Mouse (Mus musculus): ENCODE results near the gene Usp20. TPM values are rescaled to one million over a fixed set of nuclear protein-coding genes. Genes with fewer than 3 reads are reported as not detected.
A peak's percentile ranks its signal among the peaks of the same experiment; 100 is the strongest.

Usp20 gene
- polyA plus RNA-seq, 1 experiment = 8.0 TPM

DNA sequence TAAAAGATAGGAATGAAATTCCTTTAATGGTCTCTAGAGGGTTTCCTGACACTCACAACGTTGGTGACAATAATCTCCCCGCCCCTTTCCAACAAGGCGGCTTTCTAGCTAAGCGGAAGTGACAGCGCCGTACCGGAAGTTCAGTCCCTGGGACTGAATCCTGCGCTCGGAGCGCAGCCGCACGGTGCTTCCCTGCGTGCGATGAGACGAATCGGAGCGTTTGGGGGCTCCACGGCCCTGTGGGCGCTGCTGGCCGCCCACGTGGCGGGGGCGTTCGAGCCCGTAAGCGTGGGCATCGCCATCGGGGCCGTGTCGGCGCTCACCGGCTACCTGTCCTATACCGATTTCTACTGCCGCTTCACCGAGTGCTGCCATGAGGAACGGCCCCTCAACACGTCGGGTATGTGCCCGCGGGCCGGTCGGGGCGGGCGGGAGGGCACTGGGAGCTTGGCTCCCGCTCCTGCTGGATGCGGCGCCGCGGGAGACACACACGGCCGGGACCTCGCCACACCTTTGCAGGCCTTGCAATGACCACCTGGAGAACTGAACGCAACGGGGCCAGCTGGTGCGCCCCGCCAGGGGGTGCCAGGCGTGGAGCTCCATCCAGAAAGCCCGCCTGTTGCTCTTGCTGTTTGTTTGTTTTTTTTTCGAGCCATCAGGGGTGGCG is 29.1 kb upstream of the Usp20 start, which contains the start of gene Tor1b:
Tor1b (plus strand) TSS at position 136 of the 667 bp plus-strand sequence.
- peaks cover 44% of the 10 kb centered on the region for H3K4me1 ChIP-seq
- H3K27me3 ChIP-seq (replicated peaks) = peaks cover 4% of the 10 kb centered on the region
- H3K4me3 ChIP-seq (replicated peaks) = peak within 1 kb of the TSS; percentile 97
- peaks cover 15% of the 10 kb centered on the region for H3K9me3 ChIP-seq
- H3K36me3 ChIP-seq (replicated peaks; ENCODE audit: low read length) = peaks cover 34% of the 10 kb centered on the region
- TF ChIP-seq GATA1 (IDR thresholded peaks at IDR 0.05; ENCODE audit: borderline replicate concordance, low read length) (no peak), FLI1 (IDR thresholded peaks at IDR 0.05; ENCODE audit: low read length) (peak; percentile 89; the same call in 1 of the 2 replicates)

DNA sequence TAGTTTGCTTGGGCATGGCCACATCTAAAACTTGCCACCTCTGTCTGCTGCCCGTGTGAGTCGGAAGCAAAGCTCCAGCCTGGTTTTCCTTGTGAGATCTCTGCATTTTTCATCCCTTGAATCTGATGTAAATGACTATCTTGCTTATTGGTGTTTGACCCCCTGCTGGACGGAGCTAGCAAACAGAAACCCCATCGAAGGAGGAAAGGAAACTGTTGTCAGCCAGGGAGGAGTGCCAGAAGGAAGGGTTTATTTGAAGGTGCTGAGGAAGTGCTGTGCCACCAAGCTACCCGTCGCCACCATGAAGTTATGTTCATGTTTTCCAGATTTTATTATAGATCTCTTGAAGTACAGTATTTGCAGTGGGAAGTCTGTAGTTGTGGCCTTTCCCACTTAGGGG is 27.3 kb upstream of the Usp20 start:
- TF ChIP-seq GATA1 (IDR thresholded peaks at IDR 0.05; ENCODE audit: borderline replicate concordance, low read length) (no peak), FLI1 (IDR thresholded peaks at IDR 0.05; ENCODE audit: low read length) (no peak)
- Histone ChIP-seq H3K9me3 (no peaks in the 10 kb centered on the region), H3K27me3 (replicated peaks) (no peaks in the 10 kb centered on the region), H3K4me3 (replicated peaks) (peak overlapping the region; percentile 97), H3K36me3 (replicated peaks; ENCODE audit: low read length) (peaks cover 53% of the 10 kb centered on the region), H3K4me1 (peaks cover 42% of the 10 kb centered on the region)

DNA sequence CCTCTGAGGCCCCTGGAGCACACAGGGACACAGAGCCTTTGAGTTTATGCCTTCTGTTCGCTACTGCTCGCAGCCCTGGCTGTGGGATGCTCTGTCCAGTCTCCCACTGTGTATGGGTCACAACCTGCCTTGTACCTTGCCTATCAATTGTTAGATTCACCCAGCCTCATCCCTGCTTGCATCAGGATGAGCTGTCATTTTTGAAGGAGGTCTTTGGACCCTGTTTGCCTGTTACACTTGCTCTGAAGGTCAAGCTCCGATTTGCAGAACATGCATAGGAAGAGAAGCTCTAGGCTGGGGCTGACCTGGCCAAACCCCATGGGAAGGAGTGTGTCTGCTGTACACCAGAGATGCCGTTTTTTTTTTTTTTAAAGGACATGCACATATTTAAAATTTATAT is 24.6 kb upstream of the Usp20 start:
- H3K9me3 ChIP-seq = no peaks in the 10 kb centered on the region
- H3K36me3 ChIP-seq (replicated peaks; ENCODE audit: low read length) = peaks cover 80% of the 10 kb centered on the region

DNA sequence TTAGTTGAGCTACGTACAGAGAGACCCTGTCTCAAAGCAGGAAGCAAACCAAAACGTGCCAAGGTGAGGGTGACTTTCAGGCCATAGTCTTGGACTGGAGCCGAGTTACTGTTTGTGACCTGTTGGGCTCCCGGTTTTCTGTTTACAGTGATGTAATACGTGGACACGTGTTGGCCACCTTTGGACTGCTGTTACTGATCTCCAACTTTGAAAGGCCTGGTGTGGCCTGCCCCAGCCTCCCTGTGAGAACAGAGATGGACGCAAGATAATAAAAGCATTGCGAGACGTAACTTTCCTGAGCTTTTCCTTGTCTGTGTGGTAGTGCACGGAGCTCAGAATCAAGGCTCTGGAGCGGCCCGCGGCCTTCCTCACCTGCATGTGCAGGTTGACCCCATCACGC is 23.4 kb upstream of the Usp20 start:
- H3K27me3 ChIP-seq (replicated peaks) = no peaks in the 10 kb centered on the region
- no peak for TF ChIP-seq GATA1 (IDR thresholded peaks at IDR 0.05; ENCODE audit: borderline replicate concordance, low read length)
- TF ChIP-seq FLI1 (IDR thresholded peaks at IDR 0.05; ENCODE audit: low read length) = no peak
- H3K4me1 ChIP-seq = peaks cover 43% of the 10 kb centered on the region
- H3K9me3 ChIP-seq = no peaks in the 10 kb centered on the region
- H3K4me3 ChIP-seq (replicated peaks) = no peak overlapping the region
- H3K36me3 ChIP-seq (replicated peaks; ENCODE audit: low read length) = peaks cover 92% of the 10 kb centered on the region

More for the DNA sequence above, 24.6 kb upstream of the Usp20 start:
- H3K4me3 ChIP-seq (replicated peaks) = no peak overlapping the region
- H3K4me1 ChIP-seq = peaks cover 39% of the 10 kb centered on the region
- H3K27me3 ChIP-seq (replicated peaks) = no peaks in the 10 kb centered on the region
- TF ChIP-seq GATA1 (IDR thresholded peaks at IDR 0.05; ENCODE audit: borderline replicate concordance, low read length) (no peak), FLI1 (IDR thresholded peaks at IDR 0.05; ENCODE audit: low read length) (no peak)

DNA sequence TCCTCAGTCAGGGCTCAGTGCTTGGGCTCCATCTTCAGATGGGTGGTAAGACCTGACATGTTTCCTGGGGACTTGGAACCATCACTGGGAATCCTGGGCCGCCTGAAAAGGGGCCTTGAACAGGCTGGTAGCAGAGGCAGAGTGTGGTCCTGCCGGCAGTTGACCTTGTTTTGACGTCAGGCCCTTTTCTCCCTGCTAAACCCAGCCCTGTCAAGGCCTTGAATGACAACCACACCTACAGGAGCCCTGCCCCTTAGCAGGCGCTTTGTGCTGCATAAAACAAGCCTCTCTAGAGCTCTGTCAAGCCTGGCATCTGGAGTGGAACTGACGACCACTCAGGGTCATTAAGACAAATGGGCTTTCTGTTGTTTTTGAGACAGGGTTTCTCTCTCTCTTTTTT is 22.2 kb upstream of the Usp20 start:
- no peak for TF ChIP-seq FLI1 (IDR thresholded peaks at IDR 0.05; ENCODE audit: low read length)
- no peak for TF ChIP-seq GATA1 (IDR thresholded peaks at IDR 0.05; ENCODE audit: borderline replicate concordance, low read length)

DNA sequence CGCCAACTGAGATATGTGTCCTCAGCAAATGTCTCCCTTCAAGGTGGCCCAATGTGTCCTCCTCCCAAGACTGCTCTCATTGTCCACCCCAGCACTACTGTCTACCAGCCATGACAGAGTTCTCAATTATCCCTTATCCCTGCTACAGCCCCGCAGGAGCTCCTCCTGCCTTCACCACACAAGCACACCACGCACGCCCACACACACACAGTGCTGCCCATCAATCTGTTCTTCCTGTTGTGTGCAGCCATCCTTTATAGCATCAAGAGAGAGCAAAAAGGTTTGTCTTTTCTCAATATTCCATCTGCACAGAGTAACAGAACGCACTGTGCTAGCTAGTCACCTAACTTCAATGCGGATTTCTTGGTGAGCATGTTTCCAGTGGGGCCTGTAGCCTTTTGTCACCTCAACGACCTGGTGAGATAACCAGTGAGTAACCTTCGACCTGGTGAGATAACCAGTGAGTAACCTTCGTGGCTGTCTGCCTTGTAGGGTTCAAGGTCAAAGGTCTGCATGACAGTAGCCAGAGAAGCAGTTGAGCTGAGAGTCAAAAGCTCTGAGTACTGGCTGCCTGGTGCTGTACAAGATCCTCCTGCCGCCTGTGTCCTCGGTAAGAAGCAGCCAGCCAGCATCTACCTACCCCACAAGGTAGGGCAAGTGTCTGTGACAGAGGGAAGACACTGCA is 19.4 kb upstream of the Usp20 start:
- H3K36me3 ChIP-seq (replicated peaks; ENCODE audit: low read length) = peaks cover 90% of the 10 kb centered on the region
- H3K4me1 ChIP-seq = peaks cover 46% of the 10 kb centered on the region
- no peak overlapping the region for H3K4me3 ChIP-seq (replicated peaks)

More for the DNA sequence above, 22.2 kb upstream of the Usp20 start:
- Histone ChIP-seq H3K4me1 (peaks cover 41% of the 10 kb centered on the region), H3K9me3 (no peaks in the 10 kb centered on the region), H3K4me3 (replicated peaks) (no peak overlapping the region), H3K27me3 (replicated peaks) (no peaks in the 10 kb centered on the region), H3K36me3 (replicated peaks; ENCODE audit: low read length) (peaks cover 100% of the 10 kb centered on the region)

DNA sequence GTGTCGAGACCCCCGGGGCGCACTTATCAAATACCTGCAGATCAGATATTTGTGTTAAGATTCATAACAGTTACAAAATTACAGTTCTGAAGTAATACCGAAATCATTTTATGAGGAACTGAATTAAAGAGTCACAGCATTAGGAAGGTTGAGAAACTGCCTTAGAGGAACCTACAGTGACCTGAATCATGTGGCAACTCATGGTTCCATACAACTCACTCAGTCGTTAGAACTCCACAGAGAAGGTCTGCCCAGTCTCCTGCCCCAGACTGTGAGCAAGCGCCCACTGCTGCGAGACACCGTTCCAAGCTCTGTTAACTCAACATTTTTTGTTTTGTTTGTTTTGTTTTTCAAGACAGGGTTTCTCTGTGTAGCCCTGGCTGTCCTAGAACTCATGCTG is 16.5 kb upstream of the Usp20 start:
- peaks cover 46% of the 10 kb centered on the region for H3K4me1 ChIP-seq
- H3K9me3 ChIP-seq = no peaks in the 10 kb centered on the region
- no peaks in the 10 kb centered on the region for H3K27me3 ChIP-seq (replicated peaks)
- TF ChIP-seq FLI1 (IDR thresholded peaks at IDR 0.05; ENCODE audit: low read length) (no peak), GATA1 (IDR thresholded peaks at IDR 0.05; ENCODE audit: borderline replicate concordance, low read length) (no peak)
- peak overlapping the region; percentile 16 for H3K4me3 ChIP-seq (replicated peaks)
- peaks cover 73% of the 10 kb centered on the region for H3K36me3 ChIP-seq (replicated peaks; ENCODE audit: low read length)

More for the DNA sequence above, 19.4 kb upstream of the Usp20 start:
- Histone ChIP-seq H3K9me3 (no peaks in the 10 kb centered on the region), H3K27me3 (replicated peaks) (no peaks in the 10 kb centered on the region)
- TF ChIP-seq GATA1 (IDR thresholded peaks at IDR 0.05; ENCODE audit: borderline replicate concordance, low read length) (no peak), FLI1 (IDR thresholded peaks at IDR 0.05; ENCODE audit: low read length) (no peak)

DNA sequence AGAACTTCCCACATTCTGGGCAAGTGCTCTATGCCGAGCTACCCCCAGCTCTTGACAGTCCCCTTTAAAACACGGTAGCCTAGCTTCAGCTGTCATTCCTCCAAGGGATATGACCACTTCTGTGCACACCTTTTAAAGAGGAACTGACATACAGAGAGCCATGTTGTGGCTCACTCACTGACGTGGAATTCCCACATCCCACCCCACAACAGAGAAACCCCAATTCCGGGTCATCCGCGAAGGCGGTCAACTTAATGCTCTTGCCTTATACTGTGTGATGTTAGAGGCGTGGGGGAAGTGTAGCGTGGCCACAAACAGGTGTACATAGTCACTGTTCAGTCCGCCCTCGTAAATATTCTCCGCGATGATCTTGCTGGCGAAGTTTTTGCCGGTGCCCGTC is 15.3 kb upstream of the Usp20 start:
- peaks cover 69% of the 10 kb centered on the region for H3K36me3 ChIP-seq (replicated peaks; ENCODE audit: low read length)
- H3K9me3 ChIP-seq = no peaks in the 10 kb centered on the region
- H3K4me1 ChIP-seq = peaks cover 46% of the 10 kb centered on the region

DNA sequence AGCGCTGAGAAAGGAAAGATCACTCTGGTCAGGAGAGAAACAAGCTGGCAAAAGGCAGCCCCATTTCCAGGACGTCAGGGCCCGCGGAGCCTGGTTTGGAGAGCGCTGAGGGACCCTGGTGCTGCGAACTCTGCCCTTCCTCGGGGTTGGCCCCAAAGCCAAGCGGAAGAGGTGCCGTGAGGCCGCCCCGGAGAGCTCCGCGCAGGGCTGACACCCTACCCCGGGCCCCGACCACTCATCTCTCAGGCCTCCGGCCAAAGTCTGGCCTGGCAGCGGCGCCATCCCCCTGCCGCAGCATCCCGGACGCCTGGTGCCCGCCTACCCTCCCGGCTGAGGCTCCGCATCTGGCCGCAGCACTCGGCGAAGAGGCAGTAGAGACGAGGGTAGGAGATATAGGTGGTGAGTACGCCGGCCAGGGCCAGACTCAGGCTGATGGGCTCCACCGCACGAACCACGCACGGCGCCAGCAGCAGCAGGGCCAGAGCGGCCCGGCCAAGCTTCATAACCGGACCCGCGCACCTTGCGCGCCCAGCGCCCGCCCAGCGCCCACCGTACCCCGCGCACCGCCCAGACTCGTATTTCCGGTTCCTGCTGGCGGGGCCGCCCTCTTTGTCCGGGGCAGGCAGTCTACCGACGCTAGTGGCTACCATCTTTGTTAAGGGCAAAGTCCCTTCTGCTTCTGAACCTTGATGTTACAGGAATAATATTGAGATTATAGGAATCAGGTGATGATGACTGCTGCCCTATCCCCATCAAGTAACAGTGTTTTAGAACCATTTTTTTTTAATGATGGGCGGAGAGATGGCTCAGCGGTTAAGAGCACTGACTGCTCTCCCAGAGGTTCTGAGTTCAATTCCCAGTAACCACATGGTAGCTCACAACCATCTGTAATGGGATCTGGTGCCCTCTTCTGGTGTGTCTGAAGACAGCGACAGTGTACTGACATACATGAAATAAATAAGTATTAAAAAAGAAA is 14.4 kb upstream of the Usp20 start, which contains the start of gene Tor1a:
Tor1a (minus strand) TSS at position 582 of the 976 bp plus-strand sequence.
- H3K36me3 ChIP-seq (replicated peaks; ENCODE audit: low read length) = peaks cover 66% of the 10 kb centered on the region
- TF ChIP-seq FLI1 (IDR thresholded peaks at IDR 0.05; ENCODE audit: low read length) = peak; percentile 15; the same call in 1 of the 2 replicates
- TF ChIP-seq GATA1 (IDR thresholded peaks at IDR 0.05; ENCODE audit: borderline replicate concordance, low read length) = no peak
- H3K27me3 ChIP-seq (replicated peaks) = no peaks in the 10 kb centered on the region
- H3K4me3 ChIP-seq (replicated peaks) = peak within 1 kb of the TSS; percentile 100
- no peaks in the 10 kb centered on the region for H3K9me3 ChIP-seq
- H3K4me1 ChIP-seq = peaks cover 43% of the 10 kb centered on the region

More for the DNA sequence above, 15.3 kb upstream of the Usp20 start:
- H3K4me3 ChIP-seq (replicated peaks) = peak overlapping the region; percentile 100
- TF ChIP-seq FLI1 (IDR thresholded peaks at IDR 0.05; ENCODE audit: low read length) = no peak
- TF ChIP-seq GATA1 (IDR thresholded peaks at IDR 0.05; ENCODE audit: borderline replicate concordance, low read length) = no peak
- H3K27me3 ChIP-seq (replicated peaks) = no peaks in the 10 kb centered on the region
